Mouse (Mus musculus): ENCODE measurements around the gene Ttc39b. TPM values are rescaled to one million over a fixed set of nuclear protein-coding genes. Genes with fewer than 3 reads are reported as not detected.

The Ttc39b gene
- polyA plus RNA-seq, 1 experiment, result 0.02 TPM

DNA sequence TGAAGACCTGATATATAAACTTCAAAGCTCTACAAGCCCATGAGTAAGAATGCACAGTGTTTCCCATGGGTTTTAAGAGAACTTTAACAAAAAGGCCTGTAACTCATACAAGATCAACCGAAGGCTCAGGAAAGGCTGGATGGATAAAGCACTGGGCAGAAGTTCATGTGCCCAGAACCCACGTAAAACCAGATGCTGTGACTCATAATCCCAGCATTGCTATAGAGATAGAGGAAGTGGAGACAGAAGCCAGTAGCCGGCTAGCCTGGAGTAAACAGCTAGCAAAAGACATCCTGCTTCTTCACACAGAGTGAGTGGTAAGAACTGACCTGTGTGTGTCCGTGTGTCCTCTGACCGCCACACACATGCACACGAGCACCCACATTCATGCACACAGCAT is 54.4 kb downstream of the Ttc39b start:
- no peak for TF ChIP-seq GATA1 (IDR thresholded peaks at IDR 0.05; ENCODE audit: low read length)

DNA sequence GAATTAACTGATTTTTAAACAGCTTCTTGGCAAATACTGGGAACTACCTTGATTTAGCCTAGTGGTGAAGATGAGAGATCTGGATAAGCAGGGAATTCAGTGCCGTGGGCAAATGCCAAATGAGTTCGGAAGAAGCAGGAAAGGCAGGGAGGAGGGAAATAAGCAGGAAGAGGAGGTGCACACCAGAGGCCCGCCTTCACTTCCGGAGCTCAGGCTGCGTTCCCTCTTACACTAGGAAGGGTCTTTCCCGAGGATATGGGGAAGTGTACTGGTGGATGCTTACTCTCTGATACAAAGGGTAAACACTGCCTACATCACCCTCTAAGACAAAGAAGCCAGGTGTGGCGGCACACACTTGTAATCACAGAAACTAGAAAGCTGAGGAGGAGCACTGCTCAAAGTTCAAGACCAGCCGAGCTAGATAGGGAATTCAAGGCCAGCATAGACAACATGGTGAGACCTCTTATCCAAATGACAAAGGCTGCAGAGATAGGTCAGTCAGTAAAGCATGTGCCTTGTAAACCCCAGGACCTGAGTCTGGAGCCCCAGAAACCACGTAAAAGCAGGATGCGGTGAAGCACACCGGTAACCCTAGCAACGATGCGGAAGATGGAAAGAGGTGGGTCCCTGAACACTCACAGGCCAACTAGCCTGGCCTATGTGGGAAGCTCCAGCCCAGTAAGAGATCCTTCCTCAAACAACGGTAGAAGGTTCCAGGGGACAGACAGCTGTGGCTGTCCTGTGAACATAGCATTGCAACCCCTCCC is 57.9 kb downstream of the Ttc39b start:
- TF ChIP-seq GATA1 (IDR thresholded peaks at IDR 0.05; ENCODE audit: low read length), result no peak

DNA sequence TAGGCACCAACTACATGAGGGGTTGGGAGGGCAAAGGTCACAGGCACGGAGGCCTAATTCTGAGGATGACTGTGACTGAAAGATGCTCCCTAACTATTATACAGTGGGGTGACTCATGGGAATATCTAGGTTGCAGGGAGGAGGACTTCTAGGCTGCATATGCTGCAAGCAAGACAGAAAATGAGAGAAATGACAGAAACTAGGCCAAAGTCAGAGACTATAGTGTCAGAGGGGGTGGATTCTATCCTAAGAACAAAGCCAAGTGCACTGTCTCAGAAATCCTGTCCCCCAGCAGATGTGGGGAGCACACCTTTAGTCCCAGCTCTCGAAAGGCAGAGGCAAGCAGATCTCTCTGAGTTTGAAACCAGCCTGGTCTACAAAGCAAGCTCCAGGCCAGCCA is 59.2 kb downstream of the Ttc39b start:
- TF ChIP-seq GATA1 (IDR thresholded peaks at IDR 0.05; ENCODE audit: low read length), result no peak

DNA sequence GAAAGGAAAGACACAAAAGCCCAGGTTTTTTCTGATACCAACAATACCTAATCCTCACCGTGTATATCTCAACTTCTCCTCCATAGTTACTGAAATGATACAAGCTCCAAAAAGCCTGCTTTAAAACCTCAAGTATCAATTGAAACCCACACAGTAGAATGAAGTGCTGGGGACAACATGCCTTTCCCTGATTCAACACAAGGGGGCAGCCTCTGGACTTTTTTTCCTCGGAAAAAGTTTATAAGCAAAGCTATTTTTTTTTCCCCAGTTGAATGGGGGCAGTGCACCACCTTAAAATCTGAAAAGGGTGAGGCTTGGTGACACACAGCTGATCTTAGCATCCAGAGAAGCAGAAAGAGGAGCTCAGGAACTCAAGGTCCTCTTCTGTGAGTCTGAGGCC is 62.1 kb downstream of the Ttc39b start:
- no peak for TF ChIP-seq GATA1 (IDR thresholded peaks at IDR 0.05; ENCODE audit: low read length)

DNA sequence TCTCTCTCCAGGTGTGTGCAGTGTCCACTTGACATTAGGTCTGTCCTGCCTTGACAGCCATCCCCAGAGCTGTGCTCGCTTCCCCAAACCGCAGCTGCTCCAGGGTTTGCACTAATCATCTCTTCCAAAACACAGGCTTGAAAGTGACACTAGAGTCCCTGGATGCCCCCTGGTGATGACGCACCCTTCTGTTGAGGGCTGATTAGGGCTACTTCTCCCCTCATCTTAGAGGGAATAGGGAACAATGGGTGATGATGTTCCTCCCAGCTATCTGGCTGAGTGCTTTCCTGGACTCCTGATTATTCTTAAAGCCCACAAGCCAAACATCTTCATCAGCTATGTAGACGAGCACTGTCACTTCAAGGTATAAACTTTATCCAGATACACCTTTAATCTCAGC is 64.4 kb downstream of the Ttc39b start:
- no peak for TF ChIP-seq GATA1 (IDR thresholded peaks at IDR 0.05; ENCODE audit: low read length)

DNA sequence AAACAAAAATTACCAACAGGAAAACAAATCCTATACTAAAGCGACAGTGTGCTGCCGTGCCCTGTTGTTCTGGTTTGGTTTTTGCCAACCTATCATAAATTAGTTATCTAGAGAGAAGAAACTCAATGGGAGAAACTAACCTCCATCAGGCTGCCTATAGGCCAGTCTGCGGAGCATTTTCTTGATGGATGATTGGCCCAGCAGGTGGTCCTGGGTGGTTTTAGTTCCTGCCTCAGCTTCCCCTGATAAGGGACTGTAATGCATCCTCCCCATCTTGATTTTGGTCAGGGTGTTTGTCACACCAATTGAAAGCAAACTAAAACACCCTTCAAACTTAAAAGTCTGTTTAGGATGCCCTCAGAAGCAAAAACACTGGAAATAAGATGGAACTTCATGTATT is 65.8 kb downstream of the Ttc39b start:
- TF ChIP-seq GATA1 (IDR thresholded peaks at IDR 0.05; ENCODE audit: low read length), result no peak

DNA sequence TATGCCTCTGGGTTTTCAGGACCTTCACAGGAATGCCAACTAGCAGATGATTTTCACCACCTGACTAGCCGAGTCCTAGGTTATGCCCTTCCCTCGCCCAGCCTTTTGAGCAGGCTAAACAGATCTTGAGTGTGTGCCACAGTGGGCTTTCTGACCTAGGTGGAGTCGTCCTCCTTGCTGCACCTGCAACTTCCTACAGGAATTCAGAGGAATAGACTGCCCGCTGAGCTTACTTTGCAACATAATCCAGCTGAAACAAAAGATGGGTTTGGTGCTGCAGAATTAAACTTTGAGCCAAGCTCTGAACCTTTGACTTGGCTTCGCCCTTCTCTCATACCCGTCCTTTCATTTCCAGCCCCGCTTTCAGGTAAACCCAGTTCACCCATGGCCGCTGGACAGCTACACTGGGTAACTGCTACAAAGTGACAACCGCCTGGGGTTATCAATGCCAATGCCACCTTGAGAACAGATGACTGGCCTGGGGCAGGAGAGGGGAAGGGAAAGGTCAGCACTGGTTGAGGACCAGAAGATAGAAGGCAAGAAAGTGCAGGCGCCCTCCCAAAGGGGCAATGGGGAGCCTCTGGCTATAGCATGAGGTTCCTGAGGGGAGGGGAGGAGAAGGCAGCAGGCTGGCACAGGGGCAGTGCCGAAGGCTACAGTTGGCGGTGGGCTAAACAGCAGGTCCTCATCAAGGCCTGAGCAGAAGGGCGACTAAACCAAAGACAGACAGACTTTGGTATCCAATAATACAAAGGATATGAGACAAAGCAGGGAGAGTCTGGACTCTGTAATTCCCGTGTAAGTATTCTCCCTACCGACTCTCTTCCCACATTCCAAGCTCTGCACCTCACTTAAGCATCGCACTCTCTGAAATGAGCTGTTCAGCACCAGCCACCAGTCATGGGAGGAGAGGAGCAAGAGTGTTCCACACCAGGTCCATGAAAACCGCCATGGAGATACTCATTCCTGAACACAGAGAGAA is 66.5 kb downstream of the Ttc39b start:
- TF ChIP-seq GATA1 (IDR thresholded peaks at IDR 0.05; ENCODE audit: low read length), result no peak

DNA sequence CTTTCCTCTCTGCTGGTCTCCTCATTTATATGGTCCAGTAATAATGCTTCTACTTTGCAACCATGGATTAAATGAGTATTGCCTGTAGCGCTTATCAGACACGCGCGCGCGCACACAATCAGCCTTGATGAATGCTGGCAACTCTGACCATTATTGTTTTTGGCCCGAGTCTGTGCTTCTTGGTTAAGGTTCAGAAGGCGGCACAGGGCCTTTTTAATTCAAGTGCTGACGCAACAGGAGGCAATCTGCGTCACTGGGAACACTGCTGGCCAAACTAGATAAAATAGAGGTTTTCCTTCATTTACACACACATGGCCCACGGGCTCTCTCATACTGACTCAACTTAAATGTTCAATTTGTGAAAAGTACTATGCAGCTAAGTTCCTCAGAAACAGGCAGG is 67.3 kb downstream of the Ttc39b start:
- TF ChIP-seq GATA1 (IDR thresholded peaks at IDR 0.05; ENCODE audit: low read length), result no peak

DNA sequence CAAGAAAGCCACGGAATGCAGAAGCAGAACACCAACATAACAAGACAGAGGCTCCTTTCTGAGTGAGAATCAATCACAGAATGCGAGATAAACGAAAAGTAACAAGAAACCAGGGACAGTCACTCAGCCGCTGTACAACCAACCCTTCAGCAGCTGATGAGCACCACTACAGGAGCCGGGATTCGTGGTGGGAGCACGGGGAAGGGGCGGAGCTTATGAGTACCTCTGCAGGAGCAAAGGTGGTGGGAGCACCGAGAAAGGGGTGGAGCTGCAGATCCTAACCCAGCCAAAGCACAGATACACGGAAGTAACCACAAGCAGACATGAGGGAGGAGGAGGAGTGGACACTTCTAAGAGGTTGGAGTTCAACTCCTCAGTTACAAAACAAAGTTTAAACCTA is 69.1 kb downstream of the Ttc39b start:
- TF ChIP-seq GATA1 (IDR thresholded peaks at IDR 0.05; ENCODE audit: low read length), result no peak

DNA sequence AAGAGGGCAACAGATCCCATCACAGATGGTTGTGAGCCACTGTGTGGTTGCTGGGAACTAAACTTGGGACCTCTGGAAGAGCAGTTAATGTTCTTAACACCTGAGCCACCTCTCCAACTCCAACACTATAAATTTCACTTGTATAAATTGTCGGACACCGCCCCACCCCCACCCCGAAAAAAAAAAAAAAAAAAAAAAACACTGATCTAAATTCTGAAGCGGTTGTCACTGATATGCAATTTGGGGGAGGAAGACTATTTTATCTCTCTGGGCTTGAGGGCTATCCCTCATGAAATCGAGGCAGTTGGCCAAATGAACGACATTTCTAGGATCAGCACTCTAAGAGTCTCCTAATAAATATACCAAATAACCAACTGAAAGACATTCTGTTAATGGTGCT is 70.4 kb downstream of the Ttc39b start:
- no peak for TF ChIP-seq GATA1 (IDR thresholded peaks at IDR 0.05; ENCODE audit: low read length)

DNA sequence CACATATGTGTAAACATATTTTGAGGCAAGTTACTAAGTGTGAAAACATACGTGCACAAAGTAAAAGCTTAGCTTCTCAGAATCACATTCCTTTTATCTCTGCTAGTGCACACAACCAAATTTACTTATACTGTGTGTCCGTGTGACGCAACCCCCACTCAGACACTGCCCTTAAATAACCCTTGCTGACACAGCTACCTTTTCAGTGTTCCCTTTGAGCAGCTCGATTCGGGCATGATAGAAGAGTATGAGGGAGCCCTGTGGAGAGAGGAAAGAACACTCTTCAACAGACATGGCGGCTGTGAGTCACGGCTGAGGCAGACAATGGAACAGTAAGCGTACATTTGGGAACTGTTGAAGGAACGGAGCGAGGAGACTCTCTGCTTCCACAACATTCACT is 80.3 kb downstream of the Ttc39b start:
- TF ChIP-seq GATA1 (IDR thresholded peaks at IDR 0.05; ENCODE audit: low read length), result no peak

DNA sequence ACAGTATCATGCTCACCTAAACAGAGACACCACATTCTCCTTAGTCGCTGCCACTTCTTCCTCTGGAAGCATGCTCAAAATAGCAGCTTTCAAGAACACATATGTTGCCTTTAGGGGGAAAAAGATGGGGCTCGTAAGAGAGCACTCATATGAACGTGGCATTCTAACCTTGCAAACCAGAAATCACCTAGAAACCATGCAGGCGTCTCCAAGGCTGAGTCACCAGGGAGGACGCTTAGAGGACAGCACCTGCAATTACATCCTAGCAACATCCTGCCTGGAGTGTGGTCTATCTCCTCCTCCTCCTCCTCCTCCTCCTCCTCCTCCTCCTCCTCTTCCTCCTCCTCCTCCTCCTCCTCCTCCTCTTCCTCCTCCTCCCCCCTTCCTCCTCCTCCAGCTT is 82.4 kb downstream of the Ttc39b start:
- TF ChIP-seq GATA1 (IDR thresholded peaks at IDR 0.05; ENCODE audit: low read length), result no peak

DNA sequence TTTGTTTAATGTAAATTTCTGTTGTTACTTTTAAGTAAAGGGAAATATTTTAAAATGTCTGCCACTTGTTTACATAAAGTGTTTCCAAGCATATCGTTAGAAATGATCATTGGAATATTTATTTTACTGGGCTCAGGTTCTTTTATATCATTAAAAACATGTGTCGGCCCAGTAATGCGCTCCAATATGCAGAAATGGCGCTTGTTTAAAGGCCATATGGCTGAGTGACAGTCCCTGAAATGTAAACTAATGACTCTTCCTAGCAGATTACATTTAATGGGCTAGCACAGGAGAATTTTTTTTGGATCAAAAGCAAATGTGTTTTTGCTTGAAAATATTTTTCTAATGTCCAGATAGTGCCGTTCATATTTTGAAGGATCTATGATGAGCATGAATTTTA is 86.4 kb downstream of the Ttc39b start:
- no peak for TF ChIP-seq GATA1 (IDR thresholded peaks at IDR 0.05; ENCODE audit: low read length)

DNA sequence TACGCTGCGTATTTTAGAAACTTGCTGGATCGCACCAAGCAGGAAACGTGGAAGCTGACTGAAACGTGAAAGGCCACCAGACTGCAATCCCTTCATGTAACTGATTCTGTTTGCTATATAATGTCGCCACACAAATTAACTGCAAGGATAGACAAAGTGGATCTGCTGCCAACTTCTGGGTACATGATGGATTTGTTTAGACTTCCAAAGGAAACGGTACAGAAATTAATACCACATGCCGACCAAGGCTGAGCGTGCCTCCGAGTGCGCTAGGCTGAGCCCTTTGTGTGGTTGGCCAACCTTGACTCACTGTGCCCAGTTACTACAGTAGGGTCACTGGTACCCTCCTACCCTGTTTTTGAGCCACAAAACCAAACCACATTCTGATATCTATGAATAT is 89.3 kb downstream of the Ttc39b start:
- TF ChIP-seq GATA1 (IDR thresholded peaks at IDR 0.05; ENCODE audit: low read length), result no peak

DNA sequence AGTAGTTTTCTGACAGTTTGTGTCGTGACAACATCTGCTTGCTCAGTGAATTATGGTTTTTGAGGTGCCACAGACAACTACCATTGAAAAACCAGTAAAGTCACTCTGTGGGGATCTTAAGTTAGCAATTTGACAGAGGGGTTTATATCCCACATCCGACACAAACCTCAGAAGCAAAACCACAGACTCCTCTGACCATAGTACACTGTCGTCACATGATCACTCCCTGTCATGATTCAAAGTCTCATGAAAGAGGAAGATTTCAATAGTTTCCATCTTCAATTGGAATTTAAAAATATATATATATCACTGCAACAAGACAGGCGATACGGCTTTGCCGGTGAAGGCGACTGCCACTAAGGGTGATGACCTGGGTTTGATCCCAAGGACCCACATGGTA is 89.9 kb downstream of the Ttc39b start:
- no peak for TF ChIP-seq GATA1 (IDR thresholded peaks at IDR 0.05; ENCODE audit: low read length)
